Mouse (Mus musculus) hematopoietic stem cell, adult 5-6 weeks (primary cell): ENCODE measurements around the gene Fry. TPM values are rescaled to one million over a fixed set of nuclear protein-coding genes. Genes with fewer than 3 reads are reported as not detected.

ENCODE experiments used
- ATAC-seq, 2 experiments: fragments of 125-278 bp in 1 of 2; replicated peaks in 1 of 2; 2 replicates each; pipeline ENCODE4 v1.8.0; 2016 to 2017; ENCODE audit warnings: inconsistent platforms in 2 of 2, mild to moderate bottlenecking in 2 of 2, moderate number of reproducible peaks in 2 of 2, low read depth in 1 of 2, moderate TSS enrichment in 1 of 2; ENCODE audit not compliant: low FRiP score in 2 of 2, poor library complexity in 2 of 2, severe bottlenecking in 2 of 2, insufficient read depth in 1 of 2, low TSS enrichment in 1 of 2
- total RNA-seq: library from RNA; stranded (forward); fragments of 172-1452, 232-1000 nt; gene quantifications from 2 replicates; pipeline ENCODE4 v1.2.3, GENCODE M21; 2017

Gene Fry
- total RNA-seq: 22.6 and 28.2 TPM in 2 replicates

- ATAC-seq: peak; percentile 92
Measured at GRCm38 (mm10) chr5:150118455-150119241, at the start of gene Fry. TSS of gene Fry (plus strand) at chr5:150118645.

GRCm38 (mm10) chr5:150070086-150070485, 48.4 kb upstream of the Fry start:
- ATAC-seq: no peak

- no peak for ATAC-seq
Measured at GRCm38 (mm10) chr5:150071738-150072137, 46.7 kb upstream of the Fry start.

GRCm38 (mm10) chr5:150079866-150080797, 38.3 kb upstream of the Fry start:
- ATAC-seq: no peak

- ATAC-seq: no peak
Measured at GRCm38 (mm10) chr5:150082696-150083095, 35.7 kb upstream of the Fry start.

GRCm38 (mm10) chr5:150083190-150083589, 35.3 kb upstream of the Fry start:
- ATAC-seq: no peak

GRCm38 (mm10) chr5:150097620-150098019, 20.8 kb upstream of the Fry start:
- ATAC-seq: peak; percentile 94 to 97

GRCm38 (mm10) chr5:150098754-150099153, 19.7 kb upstream of the Fry start:
- ATAC-seq: no peak

- ATAC-seq: no peak
Measured at GRCm38 (mm10) chr5:150101789-150102188, 16.7 kb upstream of the Fry start.

- no peak for ATAC-seq
Measured at GRCm38 (mm10) chr5:150106358-150106757, 12.1 kb upstream of the Fry start.

GRCm38 (mm10) chr5:150111236-150111635, 7.2 kb upstream of the Fry start:
- no peak for ATAC-seq

GRCm38 (mm10) chr5:150114007-150114406, 4.4 kb upstream of the Fry start:
- no peak for ATAC-seq

GRCm38 (mm10) chr5:150114778-150115177, 3.7 kb upstream of the Fry start:
- no peak for ATAC-seq

GRCm38 (mm10) chr5:150115271-150116092, 3.0 kb upstream of the Fry start:
- peak; percentile 30 to 43; a peak in 3 of 4 replicates for ATAC-seq

GRCm38 (mm10) chr5:150116216-150116905, 2.1 kb upstream of the Fry start:
- ATAC-seq: peak; percentile 18 to 30; a peak in 2 of 4 replicates

- no peak for ATAC-seq
Measured at GRCm38 (mm10) chr5:150116906-150117216, 1.6 kb upstream of the Fry start.

GRCm38 (mm10) chr5:150118124-150118454, 356 bp upstream of the Fry start:
- no peak for ATAC-seq
